Mouse (Mus musculus): ENCODE results near the gene Tmcc1.
A peak's percentile ranks its signal among the peaks of the same experiment; 100 is the strongest.
"Not testable (repeated sequence)": the region's sequence is repeated elsewhere in the genome, so short reads cannot be mapped to it uniquely, and the experiment has no call there.

Gene Tmcc1

DNA sequence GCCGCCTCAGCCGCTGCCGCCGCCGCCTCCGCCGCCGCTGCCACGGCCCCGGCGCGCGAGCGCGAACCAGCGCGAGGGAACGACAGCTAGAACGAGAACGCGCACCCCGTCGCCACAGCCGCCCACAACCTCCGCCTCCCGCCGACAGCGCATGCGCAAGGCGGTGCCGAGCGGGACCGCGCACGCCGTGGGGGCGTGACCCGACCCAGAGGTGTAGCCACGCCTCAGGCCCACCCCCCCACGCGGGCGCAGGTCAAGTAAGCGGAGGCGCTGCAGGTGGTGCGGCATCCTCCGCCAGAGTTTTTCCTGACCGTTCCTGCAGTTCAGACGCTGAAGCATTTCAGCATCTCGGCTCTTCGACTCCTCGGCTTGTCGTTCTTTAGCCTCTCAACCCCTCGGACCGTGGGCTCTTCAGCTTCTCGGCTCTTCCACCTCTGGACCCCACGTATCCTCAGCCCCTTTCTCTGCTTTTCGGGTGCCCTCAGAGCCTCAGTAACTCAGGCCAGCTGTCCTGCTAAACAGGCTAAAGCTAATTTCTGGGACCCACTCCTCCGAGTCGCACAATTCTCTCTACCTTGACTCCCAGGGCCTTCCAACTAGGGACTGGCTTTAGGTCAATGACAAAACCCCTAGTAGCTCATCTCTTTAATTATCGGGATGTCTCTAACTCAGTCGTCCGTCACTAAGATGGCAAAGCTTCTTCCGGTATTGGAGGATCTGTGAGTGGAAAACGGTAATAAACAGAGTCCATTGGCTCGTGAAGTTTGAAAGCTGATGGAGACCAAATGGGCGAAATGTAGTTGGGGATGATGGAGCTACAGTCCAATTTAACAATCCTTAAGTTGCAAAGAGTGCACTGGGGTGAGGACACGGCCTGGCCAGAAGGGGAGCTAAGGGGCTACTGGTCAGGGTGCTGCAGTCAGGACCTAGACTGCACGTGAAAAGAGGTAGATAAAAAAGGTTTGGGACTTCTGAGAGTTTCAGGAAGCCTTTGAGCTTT, at the start of gene Tmcc1:
Tmcc1 (minus strand) TSS at position 93 of the 1,000 bp plus-strand sequence.
- peak; percentile 98 for DNase-seq (ENCODE audit: inconsistent ontology term)

DNA sequence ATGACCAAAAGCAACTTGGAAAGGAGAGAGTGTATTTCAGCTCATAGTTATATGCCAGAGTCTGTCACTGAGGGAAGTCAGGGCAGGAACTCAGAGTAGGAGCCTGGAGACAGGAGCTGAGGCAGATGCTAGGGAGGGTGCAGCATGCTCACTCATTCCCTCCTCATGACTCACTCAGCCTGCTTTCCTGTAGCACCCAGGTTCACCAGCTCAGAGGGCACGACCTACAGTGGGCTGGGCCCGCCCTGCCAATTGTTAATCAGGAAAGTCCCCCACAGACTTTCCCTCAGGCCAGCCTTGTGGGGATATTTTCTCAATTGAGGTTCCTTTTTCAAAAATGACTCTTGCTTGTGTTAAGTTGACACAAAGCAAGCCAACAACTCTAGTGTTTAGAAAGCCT, 47.1 kb upstream of the Tmcc1 start:
- peak; percentile 25 for DNase-seq (ENCODE audit: inconsistent ontology term)

DNA sequence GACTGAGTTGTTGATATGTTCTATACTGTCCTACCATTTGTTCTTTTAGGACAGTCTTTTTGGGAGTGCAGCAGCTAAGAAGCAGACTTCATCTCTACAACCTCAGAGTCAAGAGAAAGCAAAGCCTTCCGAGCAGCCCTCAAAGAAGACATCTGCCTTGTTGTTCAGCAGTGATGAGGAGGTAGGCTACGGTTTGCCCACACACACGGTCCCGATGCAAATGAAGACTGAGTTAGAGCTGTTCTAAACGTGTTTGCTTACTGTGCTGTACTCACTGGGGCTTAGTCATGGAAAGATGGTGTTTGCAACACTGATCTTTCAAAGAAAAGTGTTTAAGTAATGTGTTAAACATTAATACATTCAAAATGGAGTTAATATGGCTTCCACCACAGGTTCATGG, 44.8 kb upstream of the Tmcc1 start:
- no peak for DNase-seq (ENCODE audit: inconsistent ontology term)

DNA sequence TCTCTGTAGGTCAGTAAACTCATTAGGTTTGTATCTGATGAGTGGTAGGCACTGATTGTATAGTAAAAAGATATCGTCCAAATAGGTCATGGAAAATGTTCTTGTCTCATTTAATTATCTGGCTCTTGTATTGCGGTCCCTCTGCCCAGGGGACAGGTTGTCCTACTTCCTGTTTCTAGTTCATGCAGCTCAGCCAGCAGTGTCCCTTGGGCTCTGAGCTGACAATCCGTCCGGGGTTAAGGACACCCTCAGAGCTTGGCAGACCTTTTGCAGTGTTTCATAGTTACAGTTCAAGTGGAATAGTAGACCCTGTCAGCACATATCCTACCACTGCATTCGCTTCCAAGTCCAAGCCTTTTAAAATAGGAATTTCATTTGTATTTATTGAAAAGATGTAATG, 42.0 kb upstream of the Tmcc1 start:
- no peak for DNase-seq (ENCODE audit: inconsistent ontology term)

DNA sequence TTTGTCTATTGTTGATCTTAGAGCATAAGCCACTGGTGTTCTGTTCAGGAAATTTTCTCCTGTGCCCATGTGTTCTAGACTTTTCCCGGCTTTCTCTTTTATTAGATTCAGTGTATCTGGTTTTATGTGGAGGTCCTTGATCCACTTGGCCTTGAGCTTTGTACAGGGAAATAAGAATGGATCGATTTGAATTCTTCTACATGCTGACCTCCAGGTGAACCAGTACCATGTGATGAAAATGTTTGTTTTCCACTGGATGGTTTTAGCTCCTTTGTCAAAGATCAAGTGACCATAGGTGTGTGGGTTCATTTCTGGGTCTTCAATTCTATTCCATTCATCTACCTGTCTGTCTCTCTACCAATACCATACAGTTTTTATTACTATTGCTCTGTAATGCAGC, 41.5 kb upstream of the Tmcc1 start:
- DNase-seq (ENCODE audit: inconsistent ontology term), result not testable (repeated sequence)

DNA sequence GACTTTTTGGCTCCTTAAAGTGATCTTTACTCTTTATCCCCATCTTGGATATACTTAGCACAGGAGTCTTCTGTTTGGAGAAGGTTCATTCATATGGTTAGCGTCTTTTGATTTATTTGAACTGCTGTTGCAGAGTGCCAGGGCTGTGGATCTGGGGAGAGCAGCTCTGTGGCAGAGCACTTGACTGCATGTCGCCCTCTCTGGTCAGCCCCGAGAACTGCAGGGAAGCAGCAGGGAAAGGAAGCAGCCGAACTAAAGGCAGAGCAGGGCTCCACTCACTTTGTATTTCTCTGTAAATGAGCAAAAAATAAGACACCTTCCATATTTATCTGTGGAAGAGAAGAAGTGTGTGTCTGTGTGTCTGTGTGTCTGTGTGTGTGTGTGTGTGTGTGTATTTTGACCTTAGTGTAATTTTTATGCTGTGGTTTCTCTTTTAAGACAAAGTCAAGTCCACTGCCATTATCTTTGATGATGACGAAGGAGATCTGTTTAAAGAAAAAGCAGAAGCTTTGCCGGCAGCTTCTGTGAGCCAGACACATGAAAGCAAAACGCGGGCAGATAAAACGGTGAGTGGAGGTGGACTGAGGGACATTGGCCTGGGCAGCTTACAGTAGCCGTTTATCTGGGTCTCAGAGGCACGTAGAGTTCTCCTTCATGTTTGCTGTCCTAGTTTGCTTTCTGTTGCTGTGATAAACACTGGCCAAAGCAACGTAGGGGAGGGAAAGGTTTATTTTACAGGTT, 35.7 kb upstream of the Tmcc1 start:
- DNase-seq (ENCODE audit: inconsistent ontology term), result peak; percentile 31

DNA sequence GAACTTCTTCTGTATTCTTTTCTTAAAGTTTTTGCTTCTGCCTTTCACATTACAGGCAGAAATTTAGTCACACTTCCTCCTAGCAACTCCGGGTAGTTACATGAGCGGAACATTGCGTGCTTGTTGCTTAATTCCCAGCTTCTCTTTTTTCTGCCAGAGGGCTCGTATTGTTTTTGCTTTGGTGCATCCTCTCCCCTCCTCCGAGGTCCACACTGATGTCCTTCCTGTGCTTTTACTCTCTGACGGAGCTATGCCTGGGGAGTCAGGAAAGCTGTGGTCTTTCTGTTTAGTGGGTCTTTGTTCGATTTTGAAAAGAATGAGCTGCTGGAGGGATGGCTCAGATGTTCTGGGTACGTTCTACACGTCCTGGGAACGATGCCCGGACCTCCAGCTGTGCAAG, 34.5 kb upstream of the Tmcc1 start:
- no peak for DNase-seq (ENCODE audit: inconsistent ontology term)

DNA sequence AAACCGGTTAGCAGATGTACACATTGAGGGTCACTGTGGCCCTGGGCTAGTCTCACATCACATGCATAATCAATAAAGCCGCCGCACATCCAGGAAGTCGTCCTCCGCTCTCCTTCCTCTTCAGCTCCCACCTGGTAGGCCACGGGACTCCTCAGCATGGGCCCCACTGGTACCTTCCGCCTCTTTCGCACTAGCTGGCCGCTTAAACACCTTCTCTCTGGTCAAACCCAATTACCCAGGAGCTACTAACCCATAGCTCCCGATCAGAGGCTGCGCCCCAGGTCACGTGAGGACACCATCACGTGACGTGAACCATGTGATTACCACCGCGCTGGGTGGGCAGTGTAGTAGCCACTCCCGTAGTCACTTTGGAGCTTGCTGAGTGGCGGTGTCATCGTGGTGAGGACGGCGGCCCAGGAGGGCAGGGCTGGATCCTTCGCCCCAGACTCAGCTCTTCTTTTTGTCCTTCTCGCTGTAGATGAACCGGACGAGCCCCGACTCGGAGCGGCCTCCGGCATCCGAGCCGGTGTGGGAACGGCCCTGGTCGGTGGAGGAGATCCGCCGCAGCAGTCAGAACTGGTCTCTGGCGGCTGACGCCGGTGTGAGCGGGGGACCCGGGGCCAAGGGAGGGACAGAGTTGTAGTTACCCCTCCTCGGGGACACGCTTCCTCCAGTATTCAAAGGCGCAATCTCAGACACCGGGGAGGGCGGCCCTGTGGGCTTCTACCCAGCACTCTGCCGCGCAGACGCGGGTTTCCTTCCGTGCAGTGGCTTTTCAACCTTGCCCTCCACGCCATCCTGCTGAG, 14.6 kb upstream of the Tmcc1 start, which contains the start of gene Washc2:
Washc2 (plus strand) TSS at position 310 of the 806 bp plus-strand sequence.
- peak; percentile 94 for DNase-seq (ENCODE audit: inconsistent ontology term)

DNA sequence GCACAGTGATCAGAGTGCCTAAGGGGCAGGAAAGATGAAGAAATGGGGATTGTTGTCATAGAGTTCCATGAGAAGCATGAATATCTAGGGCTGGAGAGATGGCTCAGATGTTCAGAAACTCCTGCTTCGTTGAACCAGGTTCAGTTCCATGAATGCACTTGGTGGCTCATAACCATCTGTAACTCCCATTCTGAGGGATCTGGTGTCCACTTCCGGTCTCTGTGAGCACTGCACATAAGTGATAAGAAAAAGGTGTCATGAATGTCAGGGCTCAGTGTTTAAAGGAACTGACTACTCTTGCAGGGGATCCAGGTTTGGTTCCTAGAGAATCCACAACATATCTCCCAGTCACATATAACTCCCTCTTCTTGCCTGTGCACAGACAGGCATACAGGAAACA, 6.4 kb upstream of the Tmcc1 start:
- DNase-seq (ENCODE audit: inconsistent ontology term), result no peak

DNA sequence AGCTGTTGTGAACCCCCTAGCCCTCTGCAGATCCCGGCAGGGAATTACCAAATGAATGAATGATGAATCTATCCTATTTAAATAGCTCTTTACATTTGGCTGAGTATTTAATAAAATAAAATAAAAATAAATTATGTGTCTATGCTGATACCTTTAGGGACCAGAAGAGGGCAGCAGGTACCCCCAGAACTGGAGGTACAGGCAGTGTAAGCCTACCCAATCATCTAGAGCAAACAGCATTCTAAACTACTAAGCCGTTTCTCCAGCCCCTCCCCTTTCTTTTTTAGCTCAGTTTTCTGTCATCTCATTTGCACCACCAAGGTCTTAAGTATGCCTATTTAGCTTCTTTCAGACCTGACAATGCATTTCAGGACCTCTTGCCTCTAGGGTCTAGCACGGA, 4.9 kb upstream of the Tmcc1 start:
- DNase-seq (ENCODE audit: inconsistent ontology term), result peak; percentile 9

DNA sequence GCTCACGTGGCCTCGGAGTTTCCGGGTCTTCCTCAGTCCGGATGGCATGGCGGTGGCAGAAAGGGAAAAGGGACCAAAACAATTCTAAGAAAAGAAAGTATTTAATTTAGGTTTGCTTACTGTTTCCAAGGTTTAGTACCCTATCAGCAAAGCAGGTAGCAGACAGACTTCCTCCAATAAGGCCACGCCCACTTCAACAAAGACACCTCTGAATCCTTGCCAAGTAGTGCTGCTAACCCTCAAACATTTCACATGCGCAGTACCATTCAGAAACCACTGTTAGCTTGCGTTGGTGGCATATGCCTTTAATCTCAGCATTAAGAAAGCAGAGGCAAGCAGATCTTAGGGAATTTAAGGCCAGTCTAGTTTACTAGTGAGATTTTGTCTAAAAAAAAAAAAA, 2.5 kb upstream of the Tmcc1 start:
- DNase-seq (ENCODE audit: inconsistent ontology term), result no peak

DNA sequence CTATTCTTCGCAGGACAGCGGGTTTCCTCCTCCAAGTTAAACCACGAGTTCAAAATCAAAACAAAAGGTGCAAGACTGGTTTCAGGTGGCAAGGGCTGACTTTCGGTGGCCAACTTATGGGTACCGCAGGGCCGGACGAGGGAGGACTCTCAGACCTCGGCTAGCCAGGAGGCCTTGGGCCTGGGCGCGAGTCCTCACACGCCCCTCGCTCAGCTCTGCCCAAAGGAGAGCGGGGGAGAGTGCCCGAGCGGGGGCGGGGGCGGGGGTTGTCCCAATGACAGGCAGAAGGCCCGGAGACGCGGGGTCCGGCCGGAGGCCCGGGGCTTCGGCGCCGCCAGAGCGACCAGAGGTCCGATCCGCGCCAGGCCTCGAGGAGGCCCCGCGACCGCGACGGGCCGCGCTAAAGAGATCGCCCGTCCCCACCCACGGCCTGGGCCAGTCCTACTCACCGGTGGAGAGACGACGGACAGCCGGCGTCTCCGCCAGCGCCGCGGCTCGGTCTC, 426 bp downstream of the Tmcc1 start:
- DNase-seq (ENCODE audit: inconsistent ontology term), result peak; percentile 72

DNA sequence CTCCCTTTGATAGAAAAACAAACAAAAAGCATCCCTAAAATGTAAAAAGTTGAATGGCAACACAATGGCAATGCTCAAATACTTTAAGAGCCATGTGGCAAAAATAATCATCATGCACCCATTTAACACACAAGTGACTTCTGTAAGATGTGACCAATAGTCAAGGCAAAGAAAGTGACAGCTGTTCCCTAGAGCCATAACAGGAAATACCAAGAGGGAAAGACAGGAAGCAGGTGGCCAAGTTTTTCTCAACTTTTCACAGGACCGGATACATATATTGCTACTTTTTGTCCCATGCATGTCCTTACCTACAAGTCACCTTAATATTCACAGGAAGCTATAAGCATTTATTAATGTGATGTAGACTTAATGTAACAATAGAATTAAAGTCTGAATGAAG, 3.9 kb downstream of the Tmcc1 start:
- DNase-seq (ENCODE audit: inconsistent ontology term), result no peak

DNA sequence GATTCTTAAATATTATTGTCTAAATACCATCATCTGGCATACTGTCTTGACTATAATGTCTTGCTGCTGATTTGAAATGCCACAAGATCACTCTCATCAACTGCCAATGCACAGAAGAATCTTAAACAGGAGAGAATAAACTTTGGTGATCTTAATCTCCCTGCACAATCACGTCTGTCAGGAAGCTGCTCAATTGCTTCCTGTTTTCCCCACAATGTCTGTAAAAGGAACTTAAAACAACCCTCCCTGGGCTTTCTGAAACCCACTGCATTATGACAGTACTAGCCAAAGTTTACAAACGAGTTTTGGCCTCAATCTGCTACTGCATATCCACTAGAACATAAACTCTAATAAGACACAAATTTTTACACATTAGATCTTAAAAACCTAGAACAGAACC, 6.8 kb downstream of the Tmcc1 start:
- DNase-seq (ENCODE audit: inconsistent ontology term), result no peak

DNA sequence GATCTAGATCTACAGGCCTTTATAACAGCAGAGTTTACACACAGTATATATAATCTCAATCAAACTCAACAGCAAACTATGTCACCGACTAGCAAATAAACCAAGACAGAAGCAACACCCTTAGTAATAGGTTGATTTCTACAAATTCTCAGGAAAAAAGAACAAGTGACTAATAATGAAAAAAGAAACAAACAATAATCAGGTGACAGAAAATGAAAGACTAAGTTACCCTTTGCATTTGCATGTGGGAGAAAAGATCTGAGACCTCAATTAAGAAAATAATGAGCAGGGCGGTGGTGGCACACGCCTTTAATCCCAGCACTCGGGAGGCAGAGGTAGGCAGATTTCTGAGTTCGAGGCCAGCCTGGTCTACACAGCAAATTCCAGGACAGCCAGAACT, 9.8 kb downstream of the Tmcc1 start:
- DNase-seq (ENCODE audit: inconsistent ontology term), result no peak

DNA sequence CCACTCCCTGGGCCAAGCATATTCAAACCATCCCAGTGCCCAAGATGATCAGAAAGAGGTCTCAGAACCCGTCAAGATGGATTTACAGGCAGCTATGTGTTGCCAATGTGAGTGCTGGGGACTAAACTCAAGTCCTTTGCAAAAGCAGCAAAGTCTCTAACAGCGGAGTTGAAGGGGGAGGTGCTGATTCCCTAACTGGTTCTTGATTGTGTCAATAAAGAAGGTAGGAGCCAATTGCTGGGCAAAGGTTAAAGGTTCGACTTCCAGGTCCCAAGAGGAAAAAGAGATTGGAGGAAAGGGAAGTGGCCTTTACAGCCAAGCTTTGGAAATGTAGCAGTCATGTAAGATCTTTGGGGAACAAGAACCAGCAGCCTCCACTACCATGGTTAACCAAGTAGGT, 12.6 kb downstream of the Tmcc1 start:
- DNase-seq (ENCODE audit: inconsistent ontology term), result no peak

DNA sequence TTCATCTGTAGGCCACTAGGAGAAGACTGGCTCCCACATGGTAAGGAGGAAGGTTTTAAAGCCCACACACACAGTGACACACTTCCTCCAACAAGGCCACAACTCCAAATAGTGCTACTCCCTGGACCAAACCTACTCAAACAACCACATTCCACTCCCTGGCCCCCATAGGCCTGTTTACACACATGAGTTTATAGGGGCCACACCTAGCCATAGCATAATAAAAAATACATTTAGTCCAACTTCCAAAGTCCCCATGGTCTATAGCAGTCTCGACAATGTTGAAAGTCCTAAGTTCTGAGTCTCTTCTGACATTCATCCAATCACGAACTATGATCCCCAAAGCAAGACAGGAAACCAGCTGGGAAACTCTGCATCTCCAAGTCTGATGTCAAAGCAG, 14.9 kb downstream of the Tmcc1 start:
- no peak for DNase-seq (ENCODE audit: inconsistent ontology term)

DNA sequence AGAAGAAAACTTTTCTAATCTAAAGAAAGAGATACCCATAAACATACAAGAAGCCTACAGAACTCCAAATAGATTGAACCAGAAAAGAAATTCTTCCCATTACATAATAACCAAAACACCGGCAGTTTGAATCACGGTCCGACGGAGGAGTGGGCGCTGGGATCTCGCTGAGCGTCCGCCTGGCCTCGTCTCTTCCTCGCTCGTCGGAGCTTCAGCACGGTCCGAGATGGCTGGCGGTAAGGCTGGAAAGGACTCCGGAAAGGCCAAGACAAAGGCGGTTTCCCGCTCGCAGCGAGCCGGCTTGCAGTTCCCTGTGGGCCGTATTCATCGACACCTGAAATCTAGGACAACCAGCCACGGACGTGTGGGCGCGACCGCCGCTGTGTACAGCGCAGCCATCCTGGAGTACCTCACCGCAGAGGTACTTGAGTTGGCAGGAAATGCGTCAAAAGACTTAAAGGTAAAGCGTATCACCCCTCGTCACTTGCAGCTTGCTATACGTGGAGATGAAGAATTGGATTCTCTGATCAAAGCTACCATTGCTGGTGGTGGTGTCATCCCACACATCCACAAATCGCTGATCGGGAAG, 19.7 kb downstream of the Tmcc1 start:
- DNase-seq (ENCODE audit: inconsistent ontology term), result not testable (repeated sequence)

DNA sequence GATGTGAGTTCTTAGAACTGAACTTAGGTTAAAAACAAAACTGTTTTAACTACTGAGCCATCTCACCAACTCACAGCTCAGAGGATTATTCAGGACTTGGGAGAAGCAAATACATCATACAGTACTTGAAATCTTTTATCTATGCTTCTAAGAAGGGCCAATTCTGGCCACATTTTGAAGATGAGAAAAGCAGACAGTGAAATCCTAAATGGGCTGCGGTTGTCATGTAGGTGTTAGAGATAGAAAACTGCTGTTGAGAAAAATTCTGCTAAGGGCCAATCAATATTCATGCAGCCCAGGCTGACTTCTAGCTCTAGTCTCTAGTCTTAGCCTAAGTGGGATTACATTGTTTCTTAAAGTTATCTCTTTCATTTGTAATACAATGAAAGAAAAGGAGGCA, 26.9 kb downstream of the Tmcc1 start:
- DNase-seq (ENCODE audit: inconsistent ontology term), result no peak

DNA sequence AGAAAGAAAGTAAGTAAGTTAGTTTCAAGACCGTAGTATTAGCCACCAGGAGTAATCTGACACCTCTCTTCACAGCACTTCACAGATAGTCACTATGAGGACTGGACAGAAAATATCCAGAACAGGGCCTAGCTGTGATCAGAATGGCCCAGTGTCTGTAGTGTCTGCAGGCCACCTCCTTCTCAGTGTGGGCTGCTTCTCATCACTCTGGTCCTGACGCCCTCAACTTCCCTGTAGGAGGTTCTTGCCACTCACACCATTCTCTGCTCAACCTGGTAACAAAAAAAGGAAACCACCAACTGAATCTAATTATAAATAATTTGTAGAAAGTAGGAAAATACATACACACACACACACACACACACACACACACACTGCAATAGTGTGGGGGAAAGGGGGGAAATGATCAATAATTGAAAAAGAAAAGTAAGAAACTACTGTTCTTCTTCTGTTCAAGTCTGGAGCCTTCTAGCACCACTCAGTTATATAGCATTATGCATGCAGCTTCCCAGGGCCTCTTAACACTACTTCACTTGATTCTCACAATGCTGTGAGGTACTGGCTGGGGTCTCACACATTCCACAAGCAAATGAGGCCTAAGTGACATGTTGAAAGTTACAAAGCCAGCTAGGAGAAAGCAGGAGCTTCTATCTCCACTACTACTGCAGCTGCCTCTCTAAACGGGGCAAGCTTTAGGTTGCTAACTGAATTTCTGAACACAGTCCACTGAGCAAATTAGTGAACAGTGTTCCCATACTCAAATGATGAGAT, 38.2 kb downstream of the Tmcc1 start:
- DNase-seq (ENCODE audit: inconsistent ontology term), result no peak

DNA sequence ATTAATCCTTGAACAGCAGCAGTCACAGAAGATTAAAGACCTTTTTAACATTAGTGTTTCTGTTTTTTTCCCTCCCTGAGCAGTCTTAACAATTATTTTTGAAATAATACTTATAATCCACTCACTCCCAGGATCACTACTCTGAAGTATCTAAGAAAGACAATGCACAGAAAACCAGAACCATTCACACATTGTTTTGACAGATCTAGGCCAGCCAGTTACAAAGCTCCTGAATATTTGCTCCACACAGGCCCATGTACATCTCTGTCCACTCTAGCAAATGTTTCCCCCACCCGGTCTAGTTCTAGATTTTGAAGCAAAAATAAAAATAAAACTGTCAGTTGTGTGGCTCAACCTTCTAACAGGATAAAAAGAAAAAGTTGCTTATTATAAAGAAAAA, 45.9 kb downstream of the Tmcc1 start:
- no peak for DNase-seq (ENCODE audit: inconsistent ontology term)
